Mouse (Mus musculus) cerebellum, adult 18-20 months (tissue): Measurements from ENCODE around the gene Nr4a3.

Experiments
- DNase-seq, 2 experiments: peaks; one replicate each; pipeline ENCODE4 v3.0.0; 2021

Gene Nr4a3

GRCm38 (mm10) chr4:48050442-48050841 is 5.5 kb downstream of the Nr4a3 start:
- DNase-seq = no peak

GRCm38 (mm10) chr4:48051086-48051673 is 6.2 kb downstream of the Nr4a3 start:
- DNase-seq = no peak

GRCm38 (mm10) chr4:48051674-48052121 is 6.7 kb downstream of the Nr4a3 start:
- DNase-seq = peak in 1 of 2 experiments; percentile 22

- DNase-seq = no peak
These were observed 16.8 kb downstream of the Nr4a3 start for GRCm38 (mm10) chr4:48061716-48062115.

GRCm38 (mm10) chr4:48064311-48064710 is 19.4 kb downstream of the Nr4a3 start:
- no peak for DNase-seq

GRCm38 (mm10) chr4:48066676-48067075 is 21.7 kb downstream of the Nr4a3 start:
- DNase-seq = no peak

- no peak for DNase-seq
These were observed 24.2 kb downstream of the Nr4a3 start for GRCm38 (mm10) chr4:48069111-48069510.

- no peak for DNase-seq
These were observed 27.1 kb downstream of the Nr4a3 start for GRCm38 (mm10) chr4:48072006-48072405.

GRCm38 (mm10) chr4:48073325-48073724 is 28.4 kb downstream of the Nr4a3 start:
- no peak for DNase-seq

- no peak for DNase-seq
These were observed 29.7 kb downstream of the Nr4a3 start for GRCm38 (mm10) chr4:48074451-48075240.

- peak; percentile 12 to 14 for DNase-seq
These were observed 31.9 kb downstream of the Nr4a3 start for GRCm38 (mm10) chr4:48076693-48077471.

GRCm38 (mm10) chr4:48078213-48078612 is 33.3 kb downstream of the Nr4a3 start:
- DNase-seq = no peak

GRCm38 (mm10) chr4:48079285-48080039 is 34.5 kb downstream of the Nr4a3 start:
- no peak for DNase-seq

- no peak for DNase-seq
These were observed 38.5 kb downstream of the Nr4a3 start for GRCm38 (mm10) chr4:48083452-48083851.

- DNase-seq = no peak
These were observed 41.7 kb downstream of the Nr4a3 start for GRCm38 (mm10) chr4:48086609-48087008.

- DNase-seq = no peak
These were observed 42.5 kb downstream of the Nr4a3 start for GRCm38 (mm10) chr4:48087497-48087896.

- DNase-seq = no peak
These were observed 48.3 kb downstream of the Nr4a3 start for GRCm38 (mm10) chr4:48093221-48093620.

- no peak for DNase-seq
These were observed 55.3 kb downstream of the Nr4a3 start for GRCm38 (mm10) chr4:48100217-48100616.

GRCm38 (mm10) chr4:48101981-48102380 is 57.0 kb downstream of the Nr4a3 start:
- no peak for DNase-seq

- no peak for DNase-seq
These were observed 60.4 kb downstream of the Nr4a3 start for GRCm38 (mm10) chr4:48105387-48105786.

GRCm38 (mm10) chr4:48107086-48107485 is 62.1 kb downstream of the Nr4a3 start:
- DNase-seq = no peak

GRCm38 (mm10) chr4:48108591-48108990 is 63.6 kb downstream of the Nr4a3 start:
- no peak for DNase-seq

- DNase-seq = no peak
These were observed 65.4 kb downstream of the Nr4a3 start for GRCm38 (mm10) chr4:48110331-48110730.
